Mouse (Mus musculus) thymus, adult 2 months (tissue): ENCODE measurements around the gene Sacs.

ENCODE experiments used
- CTCF ChIP-seq: fragments of 200-500 bp; IDR thresholded peaks from 2 replicates; pipeline ENCODE4 v1.5.1; 2012; ENCODE audit warnings: mild to moderate bottlenecking, control low read depth, low read length, moderate library complexity, borderline replicate concordance; ENCODE audit not compliant: control insufficient read depth, poor library complexity, insufficient read depth; ENCODE audit errors: extremely low read depth
- POLR2A ChIP-seq: fragments of 200-500 bp; IDR thresholded peaks from 2 replicates; pipeline ENCODE4 v1.6.1; 2012; ENCODE audit warnings: mild to moderate bottlenecking, low read length, control low read depth, moderate library complexity; ENCODE audit not compliant: control insufficient read depth, poor library complexity, insufficient read depth; ENCODE audit errors: extremely low read depth

- TF ChIP-seq CTCF (no peak), POLR2A (no peak)
Measured at GRCm38 (mm10) chr14:61237101-61237654, 98.9 kb downstream of the Sacs start.
